Mouse (Mus musculus): ENCODE measurements at regions not wholly inside any gene's neighbourhood (a gene's known extent, or its start where the extent isn't known, plus 50 kb on each side); places are given as distances from the start of the nearest gene placed in this dataset.

GRCm38 (mm10) chr12:70655411-70655811 is 169.9 kb upstream of the Frmd6 start:
- TF ChIP-seq CTCF (IDR thresholded peaks at IDR 0.05; ENCODE audit: insufficient read depth, low read length) (no peak), POLR2A (IDR thresholded peaks at IDR 0.05; ENCODE audit: borderline replicate concordance, extremely low read depth, low read depth, low read length) (no peak)
